Mouse (Mus musculus): ENCODE results near the gene Gm7861. TPM values are rescaled to one million over a fixed set of nuclear protein-coding genes. Genes with fewer than 3 reads are reported as not detected.
"Not testable (repeated sequence)": the region's sequence is repeated elsewhere in the genome, so short reads cannot be mapped to it uniquely, and the experiment has no call there.

Gene Gm7861
- polyA plus RNA-seq (2014; fragmentation: Nextera tagmentation; extraction: Ambion mirVana): not detected in 2 replicates

DNA sequence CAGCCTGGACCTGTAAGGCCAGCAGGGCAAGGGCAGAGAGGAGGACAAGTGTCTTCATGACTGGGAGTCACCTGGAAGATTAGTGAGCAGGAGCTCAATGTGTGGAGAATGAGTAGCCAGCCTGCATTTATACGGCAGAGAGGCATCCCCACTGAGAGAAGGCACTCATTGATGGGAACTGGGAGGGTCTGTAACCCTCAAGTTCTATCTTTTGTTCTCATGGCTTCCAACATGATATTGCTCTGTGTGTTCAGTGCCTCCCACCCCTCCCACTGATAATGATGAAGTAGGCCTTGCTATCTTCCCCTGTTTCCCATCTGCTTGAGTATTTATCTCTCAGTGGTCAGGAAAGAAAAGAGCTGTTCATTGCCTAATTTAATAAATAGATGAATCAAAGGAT, at the start of gene Gm7861:
Gene Gm7861, minus strand, starts transcription at position 101 of the 400 bp plus-strand sequence.
- not testable (repeated sequence) for H3K36me3 ChIP-seq (ENCODE audit: control insufficient read depth, insufficient read depth, low read length); H3K4me3 ChIP-seq (ENCODE audit: low read depth, low read length); H3K9ac ChIP-seq (ENCODE audit: low read depth, low read length); H3K4me1 ChIP-seq (ENCODE audit: control insufficient read depth, insufficient read depth, low read length); H3K27me3 ChIP-seq (replicated peaks; ENCODE audit: control insufficient read depth, insufficient read depth, low read length); H3K4me2 ChIP-seq (ENCODE audit: low read depth, low read length); H3K27ac ChIP-seq (replicated peaks; ENCODE audit: low read depth, low read length); DNase-seq (ENCODE audit: low spot score); ATAC-seq (ENCODE audit: low read depth); H3K9me3 ChIP-seq (ENCODE audit: control insufficient read depth, low read length)
- no CpG with 5 or more reads among the region's 1 CpGs for WGBS

GRCm38 (mm10) chr8:21617883-21618282, 23.6 kb upstream of the Gm7861 start, which contains the start of gene Defa26:
Gene Defa26 (plus strand): TSS chr8:21618183.
- H3K4me1 ChIP-seq (ENCODE audit: control insufficient read depth, insufficient read depth, low read length); H3K9ac ChIP-seq (ENCODE audit: low read depth, low read length); DNase-seq (ENCODE audit: low spot score); H3K27me3 ChIP-seq (replicated peaks; ENCODE audit: control insufficient read depth, insufficient read depth, low read length); H3K9me3 ChIP-seq (ENCODE audit: control insufficient read depth, low read length); H3K36me3 ChIP-seq (ENCODE audit: control insufficient read depth, insufficient read depth, low read length); H3K4me2 ChIP-seq (ENCODE audit: low read depth, low read length); H3K4me3 ChIP-seq (ENCODE audit: low read depth, low read length); ATAC-seq (ENCODE audit: low read depth); H3K27ac ChIP-seq (replicated peaks; ENCODE audit: low read depth, low read length): not testable (repeated sequence)
- WGBS: no CpG with 5 or more reads among the region's 1 CpGs

DNA sequence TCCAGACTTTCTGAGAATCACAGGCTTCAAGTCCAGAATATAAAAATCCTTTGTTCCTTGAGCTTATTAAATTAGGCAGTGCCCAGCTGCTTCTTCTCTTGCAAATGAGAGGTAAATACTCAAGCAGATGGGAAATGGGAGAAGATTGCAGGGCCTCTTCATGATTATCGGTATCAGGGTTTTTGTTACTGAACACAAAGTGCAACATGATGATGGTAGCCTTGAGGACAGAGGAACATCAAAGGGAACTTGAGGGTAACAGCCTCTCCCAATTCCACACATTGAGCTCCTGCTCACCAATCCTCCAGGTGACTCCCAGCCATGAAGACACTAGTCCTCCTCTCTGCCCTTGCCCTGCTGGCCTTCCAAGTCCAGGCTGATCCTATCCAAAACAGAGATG, 11.6 kb downstream of the Gm7861 start, which contains the start of gene Defa28:
Gene Defa28, plus strand, starts transcription at position 301 of the 400 bp plus-strand sequence.
- DNase-seq (ENCODE audit: low spot score); H3K27me3 ChIP-seq (replicated peaks; ENCODE audit: control insufficient read depth, insufficient read depth, low read length); H3K36me3 ChIP-seq (ENCODE audit: control insufficient read depth, insufficient read depth, low read length); H3K4me1 ChIP-seq (ENCODE audit: control insufficient read depth, insufficient read depth, low read length); H3K27ac ChIP-seq (replicated peaks; ENCODE audit: low read depth, low read length); H3K4me3 ChIP-seq (ENCODE audit: low read depth, low read length); H3K9ac ChIP-seq (ENCODE audit: low read depth, low read length); H3K9me3 ChIP-seq (ENCODE audit: control insufficient read depth, low read length); H3K4me2 ChIP-seq (ENCODE audit: low read depth, low read length); ATAC-seq (ENCODE audit: low read depth): not testable (repeated sequence)
- no CpG with 5 or more reads among the region's 1 CpGs for WGBS

DNA sequence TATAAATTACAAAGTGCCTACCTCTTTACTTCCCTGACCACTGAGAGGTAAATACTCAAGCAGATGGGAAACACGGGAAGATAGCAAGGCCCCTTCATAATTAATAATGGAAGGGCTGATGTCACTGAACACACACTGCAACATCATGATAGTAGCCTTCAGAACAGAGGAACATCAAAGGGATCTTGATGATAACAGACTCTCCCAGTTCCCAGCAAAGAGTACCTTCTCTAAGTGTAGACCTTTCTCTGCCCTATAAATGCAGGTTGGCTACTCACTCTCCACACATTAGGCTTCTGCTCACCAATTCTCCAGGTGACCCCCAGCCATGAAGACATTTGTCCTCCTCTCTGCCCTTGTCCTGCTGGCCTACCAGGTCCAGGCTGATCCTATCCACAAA, 29.2 kb downstream of the Gm7861 start, which contains the start of gene Defa37:
Gene Defa37, plus strand, starts transcription at position 301 of the 400 bp plus-strand sequence.
- H3K27ac ChIP-seq (replicated peaks; ENCODE audit: low read depth, low read length); H3K4me1 ChIP-seq (ENCODE audit: control insufficient read depth, insufficient read depth, low read length); DNase-seq (ENCODE audit: low spot score); H3K4me2 ChIP-seq (ENCODE audit: low read depth, low read length); ATAC-seq (ENCODE audit: low read depth); H3K27me3 ChIP-seq (replicated peaks; ENCODE audit: control insufficient read depth, insufficient read depth, low read length); H3K4me3 ChIP-seq (ENCODE audit: low read depth, low read length); H3K9ac ChIP-seq (ENCODE audit: low read depth, low read length); H3K9me3 ChIP-seq (ENCODE audit: control insufficient read depth, low read length); H3K36me3 ChIP-seq (ENCODE audit: control insufficient read depth, insufficient read depth, low read length): not testable (repeated sequence)
- WGBS: no CpG with 5 or more reads among the region's 1 CpGs

Other genes with a start within 250 kb of the Gm7861 start
- not detected in 2 replicates for gene Defa2, start 216.0 kb downstream of the Gm7861 start, polyA plus RNA-seq (2014; fragmentation: Nextera tagmentation; extraction: Ambion mirVana)
- not detected in 2 replicates for gene Defa33, start 202.7 kb downstream of the Gm7861 start, polyA plus RNA-seq (2014; fragmentation: Nextera tagmentation; extraction: Ambion mirVana)
- gene Defa36, start 167.1 kb downstream of the Gm7861 start, polyA plus RNA-seq (2014; fragmentation: Nextera tagmentation; extraction: Ambion mirVana): not detected in 2 replicates
- not detected in 2 replicates for gene Gm7849, start 137.9 kb downstream of the Gm7861 start, polyA plus RNA-seq (2014; fragmentation: Nextera tagmentation; extraction: Ambion mirVana)
- gene Defa20, start 85.2 kb downstream of the Gm7861 start, polyA plus RNA-seq (2014; fragmentation: Nextera tagmentation; extraction: Ambion mirVana): not detected in 2 replicates
- not detected in 2 replicates for gene Defa32, start 65.5 kb downstream of the Gm7861 start, polyA plus RNA-seq (2014; fragmentation: Nextera tagmentation; extraction: Ambion mirVana)
- not detected in 2 replicates for gene Defa37, start 29.1 kb downstream of the Gm7861 start, polyA plus RNA-seq (2014; fragmentation: Nextera tagmentation; extraction: Ambion mirVana)
- not detected in 2 replicates for gene Defa28, start 11.5 kb downstream of the Gm7861 start, polyA plus RNA-seq (2014; fragmentation: Nextera tagmentation; extraction: Ambion mirVana)
- gene Defa26, start 23.7 kb upstream of the Gm7861 start, polyA plus RNA-seq (2014; fragmentation: Nextera tagmentation; extraction: Ambion mirVana): not detected in 2 replicates
- not detected in 2 replicates for gene Defa17, start 61.3 kb upstream of the Gm7861 start, polyA plus RNA-seq (2014; fragmentation: Nextera tagmentation; extraction: Ambion mirVana)
- not detected in 2 replicates for gene Defa34, start 71.3 kb upstream of the Gm7861 start, polyA plus RNA-seq (2014; fragmentation: Nextera tagmentation; extraction: Ambion mirVana)
- gene AY761184, start 109.1 kb upstream of the Gm7861 start, polyA plus RNA-seq (2014; fragmentation: Nextera tagmentation; extraction: Ambion mirVana): not detected in 2 replicates
- not detected in 2 replicates for gene Defa24, start 140.0 kb upstream of the Gm7861 start, polyA plus RNA-seq (2014; fragmentation: Nextera tagmentation; extraction: Ambion mirVana)
- not detected in 2 replicates for gene Defb50, start 229.0 kb upstream of the Gm7861 start, polyA plus RNA-seq (2014; fragmentation: Nextera tagmentation; extraction: Ambion mirVana)
- not detected in 2 replicates for gene Defb2, start 245.4 kb upstream of the Gm7861 start, polyA plus RNA-seq (2014; fragmentation: Nextera tagmentation; extraction: Ambion mirVana)